Mouse (Mus musculus) midbrain, embryonic 13.5 days (tissue): Measurements from ENCODE around the gene Dgcr2. TPM values are rescaled to one million over a fixed set of nuclear protein-coding genes. Genes with fewer than 3 reads are reported as not detected.

Source experiments
- ATAC-seq: fragments of 200-750 bp; cut with Nextera tagmentation; 2 replicates; pipeline ENCODE4 v1.8.0; 2017; ENCODE audit warnings: mild to moderate bottlenecking, moderate TSS enrichment, moderate library complexity
- H3K27ac ChIP-seq: fragments of 300-500 bp; sonication (generic); 2 replicates; pipeline ENCODE4 v1.5.1; 2015; ENCODE audit warnings: inconsistent platforms, mild to moderate bottlenecking, moderate library complexity
- H3K27me3 ChIP-seq: fragments of 300-500 bp; sonication (generic); 2 replicates; pipeline ENCODE4 v1.6.1; 2015; ENCODE audit warnings: mild to moderate bottlenecking, inconsistent platforms
- H3K36me3 ChIP-seq: fragments of 300-500 bp; sonication (generic); 2 replicates; pipeline ENCODE4 v1.6.1; 2015; ENCODE audit warnings: mild to moderate bottlenecking, inconsistent platforms
- H3K4me1 ChIP-seq: fragments of 300-500 bp; sonication (generic); replicated peaks from 2 replicates; pipeline ENCODE4 v1.6.1; 2015; ENCODE audit warnings: inconsistent platforms
- H3K4me2 ChIP-seq: fragments of 300-500 bp; sonication (generic); replicated peaks from 2 replicates; pipeline ENCODE4 v1.6.1; 2015; ENCODE audit warnings: moderate library complexity, mild to moderate bottlenecking, inconsistent platforms
- H3K4me3 ChIP-seq: fragments of 300-500 bp; sonication (generic); replicated peaks from 2 replicates; pipeline ENCODE4 v1.5.1; 2015; ENCODE audit warnings: mild to moderate bottlenecking, inconsistent platforms
- H3K9ac ChIP-seq: fragments of 300-500 bp; sonication (generic); replicated peaks from 2 replicates; pipeline ENCODE4 v1.6.1; 2015; ENCODE audit warnings: mild to moderate bottlenecking, inconsistent platforms
- H3K9me3 ChIP-seq: fragments of 300-500 bp; sonication (generic); 2 replicates; pipeline ENCODE4 v1.6.1; 2016; ENCODE audit warnings: mild to moderate bottlenecking, inconsistent platforms
- WGBS: fragments of 180-500 bp; shearing (Covaris S2); methylation state at CpG from one replicate; pipeline ENCODE4 v1.1.7; 2015; 5-methylcytosine and 5-hydroxymethylcytosine counted together
- polyA plus RNA-seq: library from polyadenylated mRNA; unstranded; fragments of >200 nt; fragmentation: Nextera tagmentation; extraction: Ambion mirVana; gene quantifications from 2 replicates; pipeline ENCODE4 v1.2.1, GENCODE M21; 2015

Dgcr2 gene
- polyA plus RNA-seq, 1 experiment from 2014 or later: 103 TPM

- peaks cover 45% of the 10 kb centered on the region for H3K4me1 ChIP-seq
- H3K27ac ChIP-seq: no peak overlapping the region
- 6% methylated on average over 33 of the region's 33 CpGs for WGBS
- no peak for ATAC-seq
- peak overlapping the region; percentile 34 for H3K4me3 ChIP-seq
- peak overlapping the region; percentile 43; the same call in 1 of the 2 replicates for H3K9ac ChIP-seq
- peak overlapping the region; percentile 56 for H3K4me2 ChIP-seq
- peaks cover 86% of the 10 kb centered on the region for H3K27me3 ChIP-seq
- H3K36me3 ChIP-seq: no peaks in the 10 kb centered on the region
- no peaks in the 10 kb centered on the region for H3K9me3 ChIP-seq
Measured at GRCm38 (mm10) chr16:17803675-17804448, 94.5 kb downstream of the Dgcr2 start.

DNA sequence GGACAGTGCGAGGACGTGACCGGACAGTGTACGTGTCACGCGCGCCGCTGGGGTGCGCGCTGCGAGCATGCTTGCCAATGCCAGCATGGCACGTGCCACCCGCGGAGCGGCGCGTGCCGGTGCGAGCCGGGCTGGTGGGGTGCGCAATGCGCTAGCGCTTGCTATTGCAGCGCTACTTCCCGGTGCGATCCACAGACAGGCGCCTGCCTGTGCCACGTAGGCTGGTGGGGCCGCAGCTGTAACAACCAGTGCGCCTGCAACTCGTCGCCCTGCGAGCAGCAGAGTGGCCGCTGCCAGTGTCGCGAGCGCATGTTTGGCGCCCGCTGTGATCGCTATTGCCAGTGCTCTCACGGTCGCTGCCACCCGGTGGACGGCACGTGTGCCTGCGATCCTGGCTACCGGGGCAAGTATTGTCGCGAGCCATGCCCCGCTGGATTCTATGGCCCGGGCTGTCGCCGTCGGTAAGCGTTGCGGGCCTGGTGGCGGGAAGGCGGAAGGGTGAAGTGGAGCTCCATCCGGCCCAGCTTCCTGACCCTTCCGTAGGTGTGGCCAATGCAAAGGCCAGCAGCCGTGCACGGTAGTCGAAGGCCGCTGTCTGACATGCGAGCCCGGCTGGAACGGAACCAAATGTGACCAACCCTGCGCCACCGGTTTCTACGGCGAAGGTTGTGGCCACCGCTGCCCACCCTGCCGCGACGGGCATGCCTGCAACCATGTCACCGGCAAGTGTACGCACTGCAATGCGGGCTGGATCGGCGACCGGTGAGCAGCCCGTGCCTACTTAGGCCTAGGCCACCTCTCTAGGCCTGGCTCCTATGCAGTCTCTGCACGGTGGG is 95.3 kb downstream of the Dgcr2 start:
- 2% methylated on average over 83 of the region's 83 CpGs for WGBS
- Histone ChIP-seq H3K4me1 (peaks cover 52% of the 10 kb centered on the region), H3K27me3 (peaks cover 87% of the 10 kb centered on the region), H3K36me3 (no peaks in the 10 kb centered on the region), H3K9me3 (no peaks in the 10 kb centered on the region), H3K4me2 (peak overlapping the region; percentile 56), H3K9ac (peak overlapping the region; percentile 24; the same call in 1 of the 2 replicates), H3K4me3 (peak overlapping the region; percentile 34), H3K27ac (no peak overlapping the region)
- ATAC-seq: no peak

- no peaks in the 10 kb centered on the region for H3K9me3 ChIP-seq
- peaks cover 90% of the 10 kb centered on the region for H3K27me3 ChIP-seq
- H3K4me2 ChIP-seq: peak overlapping the region; percentile 56
- peaks cover 53% of the 10 kb centered on the region for H3K4me1 ChIP-seq
- WGBS: 5% methylated on average over 18 of the region's 18 CpGs
- no peak overlapping the region for H3K27ac ChIP-seq
- peak overlapping the region; percentile 24; the same call in 1 of the 2 replicates for H3K9ac ChIP-seq
- no peaks in the 10 kb centered on the region for H3K36me3 ChIP-seq
- ATAC-seq: no peak
- H3K4me3 ChIP-seq: peak overlapping the region; percentile 34
Measured at GRCm38 (mm10) chr16:17802456-17802838, 95.9 kb downstream of the Dgcr2 start.

DNA sequence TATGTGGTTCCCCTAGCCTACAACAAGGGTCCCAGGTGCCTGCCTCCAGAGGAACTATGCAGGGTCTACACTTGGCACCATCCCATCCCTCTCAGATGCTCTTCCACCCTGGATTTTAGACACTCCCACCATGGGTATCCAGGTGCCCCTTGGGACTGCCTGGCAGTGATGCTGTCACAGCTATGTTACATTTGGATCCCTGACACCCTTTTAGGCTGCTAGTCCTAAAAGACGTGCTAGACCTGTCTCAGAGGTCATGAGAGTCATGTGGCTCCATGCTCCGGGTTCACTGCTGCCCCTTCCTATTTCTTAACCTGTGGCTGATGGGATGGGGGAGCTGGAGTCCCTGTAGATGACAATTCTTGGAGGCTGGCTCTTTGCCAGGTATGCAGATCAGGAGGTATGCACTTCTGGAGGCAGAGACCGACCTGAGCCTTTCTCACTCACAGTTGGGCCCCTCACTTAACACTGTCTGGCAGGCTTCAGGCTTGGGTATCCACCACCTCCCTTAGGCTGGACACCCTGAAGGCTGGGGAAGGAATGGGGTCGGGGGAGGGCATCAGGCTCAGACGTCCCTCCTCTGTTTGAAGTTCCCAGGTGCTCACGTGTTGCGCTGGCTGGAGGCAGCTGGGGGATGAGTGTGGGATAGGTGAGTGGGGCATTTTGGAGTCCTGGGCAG is 96.4 kb downstream of the Dgcr2 start:
- Histone ChIP-seq H3K4me1 (peaks cover 57% of the 10 kb centered on the region), H3K4me3 (0 out of 2 replicates have a peak overlapping the region, but pooled peaks have one; percentile 34), H3K9ac (no peak overlapping the region), H3K4me2 (no peak overlapping the region), H3K27me3 (peaks cover 96% of the 10 kb centered on the region), H3K9me3 (no peaks in the 10 kb centered on the region), H3K27ac (no peak overlapping the region), H3K36me3 (no peaks in the 10 kb centered on the region)
- ATAC-seq: no peak
- WGBS: 3% methylated on average over 7 of the region's 7 CpGs

DNA sequence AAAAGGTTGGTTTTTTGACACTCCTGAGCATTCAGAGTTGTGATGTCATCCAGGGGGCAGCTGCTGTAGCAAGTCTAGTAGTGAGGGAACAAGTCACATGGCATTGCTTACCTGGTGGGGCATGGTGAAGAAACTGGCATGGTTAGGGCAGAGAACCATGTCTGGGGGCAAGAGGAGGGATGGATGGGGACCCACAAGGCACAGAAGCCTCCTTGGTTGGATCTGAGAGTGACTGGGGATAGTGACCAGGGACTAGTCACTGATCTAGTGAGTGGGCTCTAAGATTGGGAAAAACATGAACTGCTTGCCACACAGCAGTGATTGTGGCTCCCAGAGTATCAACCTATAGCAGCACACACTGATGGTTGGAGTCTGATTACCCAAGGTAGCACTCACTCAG is 98.8 kb downstream of the Dgcr2 start:
- Histone ChIP-seq H3K4me3 (no peak overlapping the region), H3K4me2 (no peak overlapping the region), H3K4me1 (peaks cover 48% of the 10 kb centered on the region), H3K27me3 (peaks cover 98% of the 10 kb centered on the region), H3K9me3 (no peaks in the 10 kb centered on the region), H3K9ac (no peak overlapping the region), H3K27ac (no peak overlapping the region), H3K36me3 (no peaks in the 10 kb centered on the region)
- ATAC-seq: no peak

- under 1% methylated on average over 36 of the region's 45 CpGs for WGBS
- H3K4me2 ChIP-seq: peak overlapping the region; percentile 77
- H3K4me3 ChIP-seq: peak overlapping the region; percentile 46
- no peaks in the 10 kb centered on the region for H3K9me3 ChIP-seq
- peaks cover 2% of the 10 kb centered on the region for H3K36me3 ChIP-seq
- peaks cover 37% of the 10 kb centered on the region for H3K4me1 ChIP-seq
- H3K27me3 ChIP-seq: peaks cover 94% of the 10 kb centered on the region
- no peak for ATAC-seq
- H3K9ac ChIP-seq: peak overlapping the region; percentile 59; the same call in 1 of the 2 replicates
- H3K27ac ChIP-seq: no peak overlapping the region
Measured at GRCm38 (mm10) chr16:17798321-17799180, 99.8 kb downstream of the Dgcr2 start.

DNA sequence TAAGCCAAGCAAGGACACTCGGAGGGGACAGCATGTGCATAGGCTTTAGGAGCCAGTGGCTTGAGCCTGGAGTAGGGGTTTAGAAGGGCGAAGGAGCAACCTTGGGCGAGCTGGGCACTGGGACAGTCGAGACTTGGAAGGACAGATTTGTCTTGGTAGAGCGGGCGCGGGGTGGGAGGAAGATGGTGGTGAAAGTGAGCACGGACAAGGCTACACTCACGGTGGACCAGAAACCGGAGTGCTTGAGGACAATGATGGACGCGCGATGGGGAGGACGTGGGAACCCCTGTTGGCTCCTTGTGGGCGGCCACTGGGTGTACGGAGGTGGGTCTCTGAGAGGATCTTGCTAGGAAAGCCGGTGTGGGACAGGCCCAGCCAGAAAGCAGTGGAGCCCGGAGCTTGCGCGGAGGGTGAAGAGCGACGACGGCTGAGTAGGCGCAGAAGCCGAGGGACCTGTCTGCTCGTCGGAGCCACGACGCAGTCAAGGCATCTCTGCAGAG is 100.5 kb downstream of the Dgcr2 start:
- Histone ChIP-seq H3K36me3 (peaks cover 8% of the 10 kb centered on the region), H3K27me3 (peaks cover 87% of the 10 kb centered on the region), H3K4me2 (peak overlapping the region; percentile 77), H3K27ac (no peak overlapping the region), H3K9me3 (no peaks in the 10 kb centered on the region), H3K4me3 (peak overlapping the region; percentile 46), H3K9ac (peak overlapping the region; percentile 59), H3K4me1 (peaks cover 30% of the 10 kb centered on the region)
- 2% methylated on average over 29 of the region's 29 CpGs for WGBS
- ATAC-seq: peak; percentile 38

GRCm38 (mm10) chr16:17796971-17797811 is 101.2 kb downstream of the Dgcr2 start, which contains the start of gene Scarf2:
Gene Scarf2, plus strand, starts transcription at chr16:17797282.
- peak within 1 kb of the TSS; percentile 59 for H3K9ac ChIP-seq
- H3K27me3 ChIP-seq: peaks cover 80% of the 10 kb centered on the region
- no peaks in the 10 kb centered on the region for H3K9me3 ChIP-seq
- peaks cover 24% of the 10 kb centered on the region for H3K4me1 ChIP-seq
- peak within 1 kb of the TSS; percentile 77 for H3K4me2 ChIP-seq
- peak; percentile 37 for ATAC-seq
- peaks cover 15% of the 10 kb centered on the region for H3K36me3 ChIP-seq
- 1% methylated on average over 65 of the region's 81 CpGs for WGBS
- H3K4me3 ChIP-seq: peak within 1 kb of the TSS; percentile 46
- H3K27ac ChIP-seq: no peak within 1 kb of the TSS

GRCm38 (mm10) chr16:17796519-17796918 is 101.8 kb downstream of the Dgcr2 start:
- Histone ChIP-seq H3K27ac (no peak overlapping the region), H3K27me3 (peaks cover 74% of the 10 kb centered on the region), H3K9ac (0 out of 2 replicates have a peak overlapping the region, but pooled peaks have one; percentile 59), H3K36me3 (peaks cover 21% of the 10 kb centered on the region), H3K9me3 (no peaks in the 10 kb centered on the region), H3K4me3 (peak overlapping the region; percentile 46), H3K4me1 (peaks cover 22% of the 10 kb centered on the region), H3K4me2 (peak overlapping the region; percentile 77)
- no peak for ATAC-seq

DNA sequence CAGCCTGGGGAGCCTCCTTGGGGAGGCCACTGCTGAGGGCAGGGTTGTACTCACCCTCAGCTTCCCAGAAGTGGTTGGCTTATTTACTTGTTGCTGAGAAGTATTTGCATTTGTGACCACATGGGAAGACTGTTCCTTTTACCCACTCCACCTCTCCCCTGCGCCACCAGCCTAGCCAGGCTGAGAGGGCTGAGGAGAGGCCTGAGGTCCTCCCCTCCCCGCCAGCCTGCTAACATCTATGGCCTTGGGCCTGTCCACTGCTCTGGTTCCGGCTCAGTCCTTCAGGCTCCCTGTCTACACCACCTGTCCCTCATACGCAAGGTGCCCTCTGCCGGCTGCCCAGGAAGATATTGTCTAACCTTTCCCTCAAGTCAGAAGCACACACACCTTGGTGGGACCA is 102.7 kb downstream of the Dgcr2 start:
- ATAC-seq: no peak
- no peak overlapping the region for H3K9ac ChIP-seq
- no peaks in the 10 kb centered on the region for H3K9me3 ChIP-seq
- no peak overlapping the region for H3K27ac ChIP-seq
- H3K4me1 ChIP-seq: peaks cover 22% of the 10 kb centered on the region
- H3K36me3 ChIP-seq: peaks cover 29% of the 10 kb centered on the region
- no peak overlapping the region for H3K4me2 ChIP-seq
- H3K4me3 ChIP-seq: no peak overlapping the region
- peaks cover 65% of the 10 kb centered on the region for H3K27me3 ChIP-seq
- 55% methylated on average over 5 of the region's 5 CpGs for WGBS
